Mouse (Mus musculus): ENCODE data around the gene Kdm4b.

Kdm4b gene

DNA sequence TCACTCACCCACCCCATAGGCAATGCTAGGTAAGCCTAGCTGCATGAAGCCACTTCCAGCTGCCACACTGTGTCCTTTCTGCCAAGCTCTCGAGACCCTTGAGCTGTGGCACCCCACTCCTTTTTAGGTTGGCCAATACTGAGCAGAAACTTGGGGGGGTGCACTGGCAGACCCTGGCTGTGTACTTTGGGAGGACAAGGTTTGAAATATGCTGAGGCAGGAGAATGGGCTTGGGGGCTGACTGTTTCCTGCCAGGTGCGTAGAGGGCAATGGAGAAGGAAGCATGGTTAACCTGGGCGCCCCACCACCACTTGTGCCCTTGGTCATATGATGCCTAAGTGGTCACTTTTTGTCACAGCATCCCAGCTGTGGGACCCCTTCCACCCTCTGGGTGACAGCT is 118.9 kb downstream of the Kdm4b start:
- DNase-seq = no peak

DNA sequence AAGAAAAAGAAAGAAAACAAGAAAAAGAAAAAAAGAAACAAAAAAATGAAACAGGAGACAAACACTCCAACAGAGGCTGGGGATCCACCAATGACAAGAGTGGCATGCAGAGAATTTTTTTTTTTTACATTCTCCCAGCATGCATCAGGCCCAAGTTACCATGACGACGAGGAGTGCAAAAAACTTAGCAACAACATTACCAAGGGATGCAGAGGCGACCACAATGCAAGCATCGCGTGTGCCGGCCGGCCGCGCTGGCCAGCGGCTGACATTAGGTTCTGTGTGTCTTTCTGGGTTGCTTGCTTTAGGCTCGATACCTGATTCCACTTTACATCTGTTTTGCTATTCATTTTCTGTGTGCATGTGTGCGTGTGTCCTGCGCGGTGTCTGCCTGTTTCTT is 119.5 kb downstream of the Kdm4b start:
- no peak for DNase-seq

DNA sequence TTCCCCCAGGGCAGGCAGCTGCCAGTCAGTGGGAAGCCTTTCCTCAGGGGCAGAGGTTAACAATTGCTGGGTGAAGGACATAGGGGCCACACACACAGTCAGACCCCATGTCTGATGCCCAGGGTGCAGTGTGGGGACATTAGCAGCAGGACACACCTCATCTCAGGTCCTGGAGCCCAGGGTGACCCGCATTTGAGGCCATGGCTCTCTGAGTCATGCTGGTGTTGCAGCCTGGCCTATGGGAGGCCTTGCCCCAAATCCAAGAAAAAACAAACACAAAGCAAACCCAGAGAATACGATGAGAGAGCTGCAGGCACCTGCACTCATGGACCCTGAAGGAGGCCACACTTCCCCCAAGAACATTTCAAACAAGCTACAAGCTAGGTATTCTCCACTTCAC is 121.9 kb downstream of the Kdm4b start:
- no peak for DNase-seq
